Mouse (Mus musculus) cerebellum, adult 2 months (tissue): ENCODE measurements around the gene Plekhg1. TPM values are rescaled to one million over a fixed set of nuclear protein-coding genes. Genes with fewer than 3 reads are reported as not detected.

Experiments used
- DNase-seq, 2 experiments: peaks; one replicate each; pipeline ENCODE4 v3.0.0; 2021
- H3K27ac ChIP-seq: fragments of 200-500 bp; 2 replicates; pipeline ENCODE4 v1.5.1; 2012; ENCODE audit warnings: low read length, control low read depth, inconsistent platforms; ENCODE audit not compliant: insufficient read depth
- H3K27me3 ChIP-seq: fragments of 200-500 bp; 2 replicates; pipeline ENCODE4 v1.6.1; 2012; ENCODE audit warnings: inconsistent platforms, mild to moderate bottlenecking, low read length, moderate library complexity; ENCODE audit not compliant: control insufficient read depth, insufficient read depth
- H3K4me1 ChIP-seq: fragments of 200-500 bp; 2 replicates; pipeline ENCODE4 v1.6.1; 2011; ENCODE audit warnings: low read length; ENCODE audit not compliant: control insufficient read depth, insufficient read depth
- H3K4me3 ChIP-seq: fragments of 200-500 bp; replicated peaks from 2 replicates; pipeline ENCODE3; 2011; ENCODE audit warnings: mild to moderate bottlenecking, low read depth, low read length, control low read depth; ENCODE audit not compliant: insufficient read depth
- CTCF ChIP-seq: fragments of 200-500 bp; IDR thresholded peaks from 2 replicates; pipeline ENCODE4 v1.5.1; 2011; ENCODE audit warnings: low read depth, mild to moderate bottlenecking, control low read depth, low read length, moderate library complexity, borderline replicate concordance; ENCODE audit not compliant: insufficient read depth
- POLR2A ChIP-seq: fragments of 200-500 bp; IDR thresholded peaks from 2 replicates; pipeline ENCODE4 v1.6.1; 2011; ENCODE audit warnings: low read length, control low read depth, borderline replicate concordance; ENCODE audit not compliant: insufficient read depth
- WGBS: fragments of 180-500 bp; shearing (Covaris S2); methylation state at CpG from one replicate; pipeline ENCODE4 v1.1.7; 2018; 5-methylcytosine and 5-hydroxymethylcytosine counted together
- polyA plus RNA-seq: library from polyadenylated mRNA; depleted of rRNA; stranded (reverse); fragments of >200 nt; gene quantifications from 2 replicates; pipeline ENCODE4 v1.2.3, GENCODE M21; 2012

Plekhg1 gene
- polyA plus RNA-seq, 1 experiment, result 9.5 TPM

GRCm38 (mm10) chr10:3785362-3785761 lies 45.2 kb downstream of the Plekhg1 start:
- TF ChIP-seq POLR2A (no peak), CTCF (no peak)
- no peak for DNase-seq
- Histone ChIP-seq H3K4me3 (no peak overlapping the region), H3K4me1 (no peaks in the 10 kb centered on the region), H3K27ac (no peak overlapping the region), H3K27me3 (no peaks in the 10 kb centered on the region; the same call in 1 of the 2 replicates)
- 93% methylated on average over 4 of the region's 4 CpGs for WGBS

DNA sequence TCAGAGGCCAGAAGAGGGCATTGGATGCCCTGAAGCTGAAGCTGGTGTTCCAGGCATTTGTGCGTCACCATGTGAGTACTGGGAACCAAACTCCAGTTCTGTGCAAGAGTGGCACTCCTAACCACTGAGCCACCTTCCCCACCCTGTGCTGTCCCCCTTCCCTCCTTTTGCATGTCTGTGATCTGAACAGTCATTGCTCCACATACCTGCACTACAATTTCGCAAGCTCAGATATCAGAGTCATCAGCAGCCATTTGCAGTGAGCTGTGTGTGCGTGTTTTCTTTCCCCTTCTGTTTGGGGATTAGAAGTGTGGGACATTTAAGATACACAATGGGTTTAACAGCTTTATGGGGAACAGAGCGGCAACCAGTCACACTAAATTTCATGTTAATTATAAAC lies 46.4 kb downstream of the Plekhg1 start:
- 95% methylated on average over 4 of the region's 4 CpGs for WGBS
- no peak for TF ChIP-seq CTCF
- TF ChIP-seq POLR2A, result no peak
- H3K27ac ChIP-seq, result no peak overlapping the region

GRCm38 (mm10) chr10:3787006-3787405 lies 46.8 kb downstream of the Plekhg1 start:
- TF ChIP-seq CTCF, result no peak
- no peak for TF ChIP-seq POLR2A

More for the DNA sequence above, 46.4 kb downstream of the Plekhg1 start:
- H3K27me3 ChIP-seq, result no peaks in the 10 kb centered on the region; the same call in 1 of the 2 replicates
- no peak overlapping the region for H3K4me3 ChIP-seq
- no peaks in the 10 kb centered on the region for H3K4me1 ChIP-seq
- no peak for DNase-seq

DNA sequence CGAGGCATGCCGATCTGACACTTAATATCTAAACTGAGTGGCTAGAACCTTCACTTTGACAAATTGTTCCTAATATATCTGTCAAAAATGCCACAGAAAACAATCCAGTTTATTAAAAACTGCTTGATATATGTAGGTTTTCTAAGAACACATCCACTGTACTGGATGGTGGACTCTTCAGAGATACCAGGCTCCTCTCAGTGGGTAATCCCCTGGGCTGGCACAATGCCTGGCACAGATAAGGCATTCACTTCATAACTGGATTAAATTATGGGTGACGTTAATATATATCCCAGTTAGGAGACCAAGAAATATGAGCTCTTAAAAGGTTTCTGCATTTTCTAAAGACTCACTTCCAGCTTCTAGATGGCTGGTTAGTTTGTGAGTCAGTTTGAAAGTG lies 53.7 kb downstream of the Plekhg1 start:
- TF ChIP-seq POLR2A, result no peak
- TF ChIP-seq CTCF, result no peak
- no peak overlapping the region for H3K4me3 ChIP-seq
- no peaks in the 10 kb centered on the region for H3K27me3 ChIP-seq
- DNase-seq, result no peak
- H3K27ac ChIP-seq, result no peak overlapping the region
- WGBS, result 58% methylated on average over 3 of the region's 3 CpGs
- no peaks in the 10 kb centered on the region for H3K4me1 ChIP-seq

More at GRCm38 (mm10) chr10:3787006-3787405, 46.8 kb downstream of the Plekhg1 start:
- no peaks in the 10 kb centered on the region for H3K4me1 ChIP-seq
- H3K4me3 ChIP-seq, result no peak overlapping the region
- WGBS, result 91% methylated on average over 5 of the region's 5 CpGs
- H3K27me3 ChIP-seq, result no peaks in the 10 kb centered on the region; the same call in 1 of the 2 replicates
- DNase-seq, result no peak
- H3K27ac ChIP-seq, result no peak overlapping the region

GRCm38 (mm10) chr10:3799455-3799854 lies 59.3 kb downstream of the Plekhg1 start:
- no peaks in the 10 kb centered on the region for H3K27me3 ChIP-seq
- no peak for TF ChIP-seq POLR2A
- no peak for TF ChIP-seq CTCF
- no peak overlapping the region for H3K4me3 ChIP-seq
- no peak for DNase-seq
- H3K4me1 ChIP-seq, result no peaks in the 10 kb centered on the region
- H3K27ac ChIP-seq, result no peak overlapping the region

DNA sequence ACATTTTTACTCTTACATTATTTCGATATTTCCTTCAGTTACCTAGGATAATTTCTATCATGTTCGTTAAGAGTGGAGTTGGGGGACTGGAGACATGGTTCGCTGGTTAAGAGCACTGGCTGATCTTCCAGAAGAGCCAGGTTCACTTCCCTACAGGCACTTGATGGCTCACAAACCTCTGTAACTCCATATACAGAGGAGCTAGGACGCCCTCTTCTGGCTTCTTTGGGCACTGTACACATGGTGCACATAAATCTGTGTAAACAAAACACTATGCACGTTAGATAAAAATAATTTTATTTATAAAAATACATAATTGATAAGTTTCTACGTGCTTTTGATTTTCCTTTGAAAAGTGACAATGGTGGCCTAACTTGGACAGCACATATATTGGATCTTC lies 61.1 kb downstream of the Plekhg1 start:
- no peak for DNase-seq
- no peak overlapping the region for H3K27ac ChIP-seq
- TF ChIP-seq CTCF (no peak), POLR2A (no peak)
- WGBS, result 79% methylated on average over 6 of the region's 6 CpGs
- no peaks in the 10 kb centered on the region for H3K4me1 ChIP-seq
- H3K4me3 ChIP-seq, result no peak overlapping the region
- no peaks in the 10 kb centered on the region for H3K27me3 ChIP-seq

DNA sequence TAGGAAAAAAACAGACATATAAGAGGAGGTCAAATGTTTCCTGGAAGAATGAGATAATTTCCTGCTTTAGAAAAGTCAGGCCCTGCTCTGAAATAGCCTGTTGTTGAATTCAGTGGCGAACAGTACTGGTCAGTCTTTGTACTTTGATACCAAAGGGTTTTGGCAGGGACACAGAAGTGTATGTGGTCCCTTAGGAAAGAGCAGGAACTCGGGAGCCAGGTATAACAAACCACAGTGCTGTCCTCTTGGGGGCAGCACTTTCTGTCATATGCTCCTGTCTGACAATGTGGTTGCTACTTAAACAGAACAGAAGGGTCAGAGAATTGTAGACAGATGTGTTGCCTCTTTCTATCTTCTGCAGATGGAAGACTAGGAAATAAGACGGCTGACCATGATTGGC lies 65.2 kb downstream of the Plekhg1 start:
- peak in 1 of 2 experiments; percentile 3 for DNase-seq
- Histone ChIP-seq H3K27me3 (no peaks in the 10 kb centered on the region), H3K27ac (no peak overlapping the region), H3K4me3 (no peak overlapping the region), H3K4me1 (no peaks in the 10 kb centered on the region)
- WGBS, result 49% methylated on average over 3 of the region's 3 CpGs
- TF ChIP-seq CTCF, result no peak
- TF ChIP-seq POLR2A, result no peak

DNA sequence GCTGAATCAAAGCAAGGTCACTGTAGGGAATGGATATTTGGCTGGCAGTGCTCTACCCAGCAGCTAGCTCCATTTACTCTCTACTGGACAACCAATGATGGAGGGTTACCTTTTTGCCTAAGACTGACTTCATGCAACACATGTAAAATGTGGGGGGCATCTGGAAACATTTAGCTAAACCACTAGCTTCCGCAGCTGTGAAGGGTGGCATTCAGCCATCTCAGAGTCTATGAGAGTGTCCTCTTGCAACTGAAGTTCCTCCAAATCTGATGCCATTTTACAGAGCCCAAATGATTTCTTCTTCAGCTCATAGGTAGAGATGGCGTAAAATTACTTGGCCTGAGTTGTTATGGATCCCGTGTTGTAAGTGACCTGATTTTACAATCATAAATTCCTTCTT lies 67.8 kb downstream of the Plekhg1 start:
- TF ChIP-seq CTCF (no peak), POLR2A (no peak)
- Histone ChIP-seq H3K4me3 (no peak overlapping the region), H3K27me3 (no peaks in the 10 kb centered on the region), H3K4me1 (no peaks in the 10 kb centered on the region), H3K27ac (no peak overlapping the region)
- no peak for DNase-seq
- 84% methylated on average over 3 of the region's 3 CpGs for WGBS
